8 mouse cellular contexts compared by ENCODE assay signal in the genomic region with DNA sequence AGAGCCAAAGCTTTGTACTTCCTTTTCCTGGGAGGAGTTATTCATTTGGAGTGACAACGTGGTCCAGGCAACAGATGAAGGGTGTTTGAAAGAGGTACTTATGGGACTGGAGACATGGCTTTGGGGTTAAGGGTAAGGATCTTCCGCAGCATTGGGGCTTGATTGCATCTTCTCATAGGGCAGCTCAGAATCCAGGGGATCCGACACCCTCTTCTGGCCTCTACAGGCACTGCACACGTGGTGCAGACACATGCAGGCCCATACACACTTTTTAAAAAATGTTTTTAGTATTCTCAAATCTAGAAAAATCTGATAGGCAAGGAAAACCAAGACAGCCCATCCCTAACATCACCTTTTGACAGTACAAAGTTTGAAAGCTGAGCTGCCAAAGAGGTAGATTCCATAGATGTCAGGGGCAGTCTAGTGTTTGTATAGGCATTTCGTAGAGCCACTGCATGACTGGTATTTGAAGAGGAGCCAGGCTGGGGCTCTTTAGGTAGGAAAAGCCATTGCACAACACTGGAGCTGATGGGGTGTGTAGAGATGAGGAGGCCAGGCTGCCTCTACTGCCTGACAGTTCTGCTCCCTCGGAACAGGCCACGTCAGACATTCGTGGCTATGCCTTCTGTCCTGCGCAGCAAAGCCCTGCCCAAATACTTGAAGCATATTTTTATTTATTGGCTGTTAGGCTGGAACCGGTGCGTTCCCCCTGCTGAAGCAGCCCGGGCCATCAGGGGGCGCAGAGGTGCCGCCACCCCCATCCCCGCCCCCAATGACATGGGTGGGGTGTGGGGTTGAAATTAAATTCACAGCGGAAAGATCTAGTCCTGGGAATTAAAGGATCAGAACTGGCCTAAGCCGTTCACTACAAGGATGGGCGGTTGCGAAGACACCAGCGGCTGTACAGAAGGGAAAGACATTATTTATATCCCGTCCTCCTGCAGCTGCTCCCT. TPM values are rescaled to one million over a fixed set of nuclear protein-coding genes. Genes with fewer than 3 reads are reported as not detected.
DNase-seq lines count a peak whose midpoint lies in the region; ATAC-seq and TF ChIP-seq lines count a peak whose summit lies in the region.

No protein-coding gene starts in this region.

- no peak overlapping the region for H3K9ac ChIP-seq in embryonic facial prominence, embryonic 11.5 days (replicated peaks; ENCODE audit: low read length)
- no peak overlapping the region for H3K9ac ChIP-seq in hindbrain, postnatal 0 days (replicated peaks; ENCODE audit: low read length)
- peak overlapping the region; percentile 53; the same call in 1 of the 2 replicates for H3K9ac ChIP-seq in lung, embryonic 14.5 days

- 46% methylated on average over 21 of the region's 21 CpGs for WGBS in kidney, adult 2 months
- WGBS in embryonic facial prominence, embryonic 11.5 days, result 20% methylated on average over 21 of the region's 21 CpGs
- WGBS in hindbrain, postnatal 0 days, result 31% methylated on average over 21 of the region's 21 CpGs
- 18% methylated on average over 21 of the region's 21 CpGs for WGBS in lung, embryonic 14.5 days

- H3K27ac ChIP-seq in kidney, adult 2 months (ENCODE audit: insufficient read depth, low read depth, low read length), result peak overlapping the region; percentile 68
- H3K27ac ChIP-seq in embryonic facial prominence, embryonic 11.5 days (replicated peaks; ENCODE audit: low read depth, low read length), result no peak overlapping the region
- H3K27ac ChIP-seq in hindbrain, postnatal 0 days, result no peak overlapping the region
- no peak overlapping the region for H3K27ac ChIP-seq in lung, embryonic 14.5 days (ENCODE audit: low read depth)

- no peaks in the 10 kb centered on the region for H3K9me3 ChIP-seq in embryonic facial prominence, embryonic 11.5 days (replicated peaks; ENCODE audit: control insufficient read depth, low read length)
- no peaks in the 10 kb centered on the region for H3K9me3 ChIP-seq in hindbrain, postnatal 0 days (ENCODE audit: low read length)
- H3K9me3 ChIP-seq in lung, embryonic 14.5 days (ENCODE audit: low read depth, low read length), result no peaks in the 10 kb centered on the region

- no peak for TF ChIP-seq POLR2A in kidney, adult 2 months (IDR thresholded peaks at IDR 0.05; ENCODE audit: low read depth, low read length)

- H3K4me2 ChIP-seq in embryonic facial prominence, embryonic 11.5 days (ENCODE audit: low read depth, low read length), result no peak overlapping the region
- H3K4me2 ChIP-seq in hindbrain, postnatal 0 days (ENCODE audit: low read depth, low read length), result peak overlapping the region; percentile 31; the same call in 1 of the 2 replicates
- H3K4me2 ChIP-seq in lung, embryonic 14.5 days, result peak overlapping the region; percentile 61

- no peaks in the 10 kb centered on the region for H3K27me3 ChIP-seq in kidney, adult 2 months (replicated peaks; ENCODE audit: control insufficient read depth, insufficient read depth, low read length)
- peaks cover 46% of the 10 kb centered on the region for H3K27me3 ChIP-seq in embryonic facial prominence, embryonic 11.5 days (ENCODE audit: control insufficient read depth, insufficient read depth, low read length)
- H3K27me3 ChIP-seq in hindbrain, postnatal 0 days (ENCODE audit: insufficient read depth, low read length), result peaks cover 38% of the 10 kb centered on the region
- peaks cover 27% of the 10 kb centered on the region for H3K27me3 ChIP-seq in lung, embryonic 14.5 days (ENCODE audit: insufficient read depth, low read length)

- H3K4me3 ChIP-seq in kidney, adult 2 months (ENCODE audit: insufficient read depth, low read depth, low read length), result peak overlapping the region; percentile 67; the same call in 1 of the 2 replicates
- H3K4me3 ChIP-seq in embryonic facial prominence, embryonic 11.5 days (ENCODE audit: low read depth, low read length), result no peak overlapping the region
- H3K4me3 ChIP-seq in hindbrain, postnatal 0 days (ENCODE audit: low read length), result no peak overlapping the region
- peak overlapping the region; percentile 39 for H3K4me3 ChIP-seq in lung, embryonic 14.5 days (ENCODE audit: low read depth, low read length)

- peaks cover 3% of the 10 kb centered on the region for H3K36me3 ChIP-seq in kidney, adult 2 months (ENCODE audit: control insufficient read depth, insufficient read depth, low read length)
- H3K36me3 ChIP-seq in embryonic facial prominence, embryonic 11.5 days (replicated peaks; ENCODE audit: control insufficient read depth, insufficient read depth, low read depth, low read length), result no peaks in the 10 kb centered on the region
- peaks cover 8% of the 10 kb centered on the region; the same call in 1 of the 2 replicates for H3K36me3 ChIP-seq in hindbrain, postnatal 0 days (ENCODE audit: insufficient read depth, low read length)
- H3K36me3 ChIP-seq in lung, embryonic 14.5 days (ENCODE audit: insufficient read depth), result peaks cover 14% of the 10 kb centered on the region

- ATAC-seq in embryonic facial prominence, embryonic 11.5 days (replicated peaks; ENCODE audit: insufficient number of reproducible peaks, low FRiP score, low TSS enrichment, low read depth), result no peak
- no peak for ATAC-seq in hindbrain, postnatal 0 days
- ATAC-seq in lung, embryonic 14.5 days (ENCODE audit: insufficient read depth), result peak; percentile 53

- DNase-seq in kidney, adult 2 months, result peak; percentile 42
- no peak for DNase-seq in kidney, adult 11 months
- DNase-seq in embryonic facial prominence, embryonic 11.5 days (ENCODE audit: low spot score), result peak; percentile 7
- DNase-seq in hindbrain, postnatal 0 days (ENCODE audit: low spot score), result no peak
- peak; percentile 74 for DNase-seq in lung, embryonic 14.5 days
- DNase-seq in cerebellum, postnatal 36 days, result no peak
- no peak for DNase-seq in spleen, postnatal 36 days (ENCODE audit: low spot score in 2 of 2)
- DNase-seq in cerebellum, postnatal 4 days (ENCODE audit: low spot score in 2 of 2), result no peak

- no peaks in the 10 kb centered on the region; the same call in 1 of the 2 replicates for H3K4me1 ChIP-seq in kidney, adult 2 months (ENCODE audit: control insufficient read depth, insufficient read depth, low read length)
- no peaks in the 10 kb centered on the region; the same call in 1 of the 2 replicates for H3K4me1 ChIP-seq in embryonic facial prominence, embryonic 11.5 days (ENCODE audit: control insufficient read depth, insufficient read depth, low read length)
- H3K4me1 ChIP-seq in hindbrain, postnatal 0 days (ENCODE audit: insufficient read depth, low read length), result peaks cover 9% of the 10 kb centered on the region; the same call in 1 of the 2 replicates
- H3K4me1 ChIP-seq in lung, embryonic 14.5 days (ENCODE audit: insufficient read depth), result peaks cover 19% of the 10 kb centered on the region

- 0 out of 2 replicates have a peak, but pooled peaks have one; percentile 16 for TF ChIP-seq CTCF in kidney, adult 2 months (conservative IDR thresholded peaks at IDR 0.05; ENCODE audit: insufficient read depth, insufficient read length, low read depth, low read length)
- peak; percentile 38 for TF ChIP-seq CTCF in hindbrain, postnatal 0 days (IDR thresholded peaks at IDR 0.05; ENCODE audit: low read depth)
- TF ChIP-seq CTCF in lung, embryonic 14.5 days (IDR thresholded peaks at IDR 0.05; ENCODE audit: low read depth), result peak; percentile 48

RNA-seq across cellular contexts. Expression of gene Esam, which starts 1.2 kb away (rescaled TPM):
- polyA plus RNA-seq in kidney, adult 2 months (2012; rRNA removed), result 54.9 and 55.5 TPM in 2 replicates
- 26.3 and 33.1 TPM in 2 replicates for polyA plus RNA-seq in embryonic facial prominence, embryonic 11.5 days (2014; fragmentation: Nextera tagmentation; extraction: Ambion mirVana)
- total RNA-seq in hindbrain, postnatal 0 days (2014; rRNA removed), result 34.2 and 43.7 TPM in 2 replicates
- 36.1 and 37.9 TPM in 2 replicates for polyA plus RNA-seq in hindbrain, postnatal 0 days (2015; fragmentation: Nextera tagmentation; extraction: Ambion mirVana)
- polyA plus RNA-seq in lung, embryonic 14.5 days (2014; fragmentation: Nextera tagmentation; extraction: Ambion mirVana), result 149 and 152 TPM in 2 replicates

RNA-seq across cellular contexts. Expression of gene Vsig2, which starts 12.3 kb away (rescaled TPM):
- polyA plus RNA-seq in kidney, adult 2 months (2012; rRNA removed), result 7.6 and 9.1 TPM in 2 replicates
- polyA plus RNA-seq in embryonic facial prominence, embryonic 11.5 days (2014; fragmentation: Nextera tagmentation; extraction: Ambion mirVana), result 0.49 TPM in 1 of 2 replicates, not detected in the other
- 3.0 and 3.9 TPM in 2 replicates for total RNA-seq in hindbrain, postnatal 0 days (2014; rRNA removed)
- polyA plus RNA-seq in hindbrain, postnatal 0 days (2015; fragmentation: Nextera tagmentation; extraction: Ambion mirVana), result 1.3 and 1.6 TPM in 2 replicates
- 17.0 and 18.8 TPM in 2 replicates for polyA plus RNA-seq in lung, embryonic 14.5 days (2014; fragmentation: Nextera tagmentation; extraction: Ambion mirVana)

RNA-seq across cellular contexts. Expression of gene Nrgn, which starts 26.0 kb away (rescaled TPM):
- 4.7 and 7.7 TPM in 2 replicates for polyA plus RNA-seq in kidney, adult 2 months (2012; rRNA removed)
- 1.9 and 3.4 TPM in 2 replicates for polyA plus RNA-seq in embryonic facial prominence, embryonic 11.5 days (2014; fragmentation: Nextera tagmentation; extraction: Ambion mirVana)
- total RNA-seq in hindbrain, postnatal 0 days (2014; rRNA removed), result 6.0 and 8.3 TPM in 2 replicates
- polyA plus RNA-seq in hindbrain, postnatal 0 days (2015; fragmentation: Nextera tagmentation; extraction: Ambion mirVana), result 11.9 and 15.4 TPM in 2 replicates
- polyA plus RNA-seq in lung, embryonic 14.5 days (2014; fragmentation: Nextera tagmentation; extraction: Ambion mirVana), result 6.0 and 7.2 TPM in 2 replicates

RNA-seq across cellular contexts. Expression of gene Siae, which starts 28.8 kb away (rescaled TPM):
- 17.8 and 18.3 TPM in 2 replicates for polyA plus RNA-seq in kidney, adult 2 months (2012; rRNA removed)
- polyA plus RNA-seq in embryonic facial prominence, embryonic 11.5 days (2014; fragmentation: Nextera tagmentation; extraction: Ambion mirVana), result 5.8 and 8.0 TPM in 2 replicates
- total RNA-seq in hindbrain, postnatal 0 days (2014; rRNA removed), result 9.7 and 18.7 TPM in 2 replicates
- 12.5 and 15.5 TPM in 2 replicates for polyA plus RNA-seq in hindbrain, postnatal 0 days (2015; fragmentation: Nextera tagmentation; extraction: Ambion mirVana)
- 11.4 and 12.2 TPM in 2 replicates for polyA plus RNA-seq in lung, embryonic 14.5 days (2014; fragmentation: Nextera tagmentation; extraction: Ambion mirVana)

RNA-seq across cellular contexts. Expression of gene Msantd2, which starts 37.6 kb away (rescaled TPM):
- 12.1 and 15.7 TPM in 2 replicates for polyA plus RNA-seq in kidney, adult 2 months (2012; rRNA removed)
- 32.8 and 33.0 TPM in 2 replicates for polyA plus RNA-seq in embryonic facial prominence, embryonic 11.5 days (2014; fragmentation: Nextera tagmentation; extraction: Ambion mirVana)
- total RNA-seq in hindbrain, postnatal 0 days (2014; rRNA removed), result 20.0 and 34.0 TPM in 2 replicates
- polyA plus RNA-seq in hindbrain, postnatal 0 days (2015; fragmentation: Nextera tagmentation; extraction: Ambion mirVana), result 16.1 and 17.8 TPM in 2 replicates
- 32.4 and 35.7 TPM in 2 replicates for polyA plus RNA-seq in lung, embryonic 14.5 days (2014; fragmentation: Nextera tagmentation; extraction: Ambion mirVana)

Comparison
In these comparisons a context has a peak if more than half of its experiments do, and no peak if none do; other contexts are left out.
1. DNase-seq: peak in kidney, adult 2 months (single experiment), embryonic facial prominence, embryonic 11.5 days (single experiment) and lung, embryonic 14.5 days (single experiment); none in kidney, adult 11 months (single experiment), hindbrain, postnatal 0 days (single experiment), cerebellum, postnatal 36 days (0 of 2), spleen, postnatal 36 days (0 of 2) and cerebellum, postnatal 4 days (0 of 2).
2. H3K4me3 ChIP-seq: peak in kidney, adult 2 months (single experiment) and lung, embryonic 14.5 days (single experiment); none in embryonic facial prominence, embryonic 11.5 days (single experiment) and hindbrain, postnatal 0 days (single experiment).
3. Peak in every context shown above with its lines, with median percentiles within 50 percentile points of each other: CTCF ChIP-seq.